Comparison of ENCODE assay signal across 30 mouse cellular contexts in the genomic region with DNA sequence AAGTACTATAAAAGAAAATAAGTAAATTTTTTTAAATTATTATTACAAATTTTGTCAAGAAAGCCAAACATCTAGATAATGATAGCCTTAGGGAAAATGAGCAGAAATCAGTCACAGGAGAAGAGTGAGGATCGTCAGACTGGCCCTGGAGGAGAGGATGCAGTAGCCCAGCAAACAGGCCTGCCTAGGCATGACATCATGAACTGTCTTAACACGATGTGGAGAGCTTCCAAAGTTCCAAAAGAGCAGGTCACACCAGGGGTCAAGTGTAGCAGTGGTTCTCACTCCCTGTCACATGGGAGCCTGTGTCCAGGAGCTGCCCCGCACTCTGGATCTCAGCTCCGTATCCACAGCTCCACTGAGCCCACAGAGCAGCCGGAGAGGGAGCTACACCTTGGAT. TPM values are rescaled to one million over a fixed set of nuclear protein-coding genes. Genes with fewer than 3 reads are reported as not detected.
A peak's percentile ranks its signal among the peaks of the same experiment; 100 is the strongest.
DNase-seq lines count a peak whose midpoint lies in the region; ATAC-seq and TF ChIP-seq lines count a peak whose summit lies in the region.
"Had no signal": no experiment of that assay in that cellular context is flagged by ENCODE, and none has a peak within 500 bp of the region (broad histone marks: within the 10 kb centered on the region; RNA-seq: fewer than 3 reads in every experiment).

No protein-coding gene starts in this region.

- no peak for ATAC-seq in hindbrain, embryonic 11.5 days (ENCODE audit: low FRiP score)
- ATAC-seq: activated CD4-positive, CD25-positive, alpha-beta regulatory T cell, adult 4 months; CD4-positive, CD25-positive, alpha-beta regulatory T cell, adult 4 months; forebrain, embryonic 14.5 days; forebrain, embryonic 16.5 days; Patski had no signal

- H3K4me1 ChIP-seq in hindbrain, embryonic 10.5 days (replicated peaks), result peaks cover 19% of the 10 kb centered on the region; the same call in 1 of the 2 replicates
- no peaks in the 10 kb centered on the region for H3K4me1 ChIP-seq in hindbrain, embryonic 11.5 days (replicated peaks; ENCODE audit: control insufficient read depth, insufficient read depth, low read length)
- H3K4me1 ChIP-seq: embryonic facial prominence, embryonic 13.5 days; embryonic facial prominence, embryonic 15.5 days; forebrain, embryonic 12.5 days had no signal

- H3K9ac ChIP-seq in hindbrain, embryonic 11.5 days (ENCODE audit: low read depth, low read length), result no peak overlapping the region
- H3K9ac ChIP-seq: embryonic facial prominence, embryonic 13.5 days; embryonic facial prominence, embryonic 15.5 days; forebrain, embryonic 12.5 days had no signal

- no peak for TF ChIP-seq CTCF in gastrocnemius, adult 2 months (IDR thresholded peaks at IDR 0.05)

- H3K36me3 ChIP-seq in hindbrain, embryonic 10.5 days, result no peaks in the 10 kb centered on the region
- H3K36me3 ChIP-seq in hindbrain, embryonic 11.5 days (ENCODE audit: control insufficient read depth, insufficient read depth, low read length), result no peaks in the 10 kb centered on the region
- H3K36me3 ChIP-seq: embryonic facial prominence, embryonic 13.5 days; embryonic facial prominence, embryonic 15.5 days; forebrain, embryonic 10.5 days; forebrain, embryonic 12.5 days; G1E had no signal

- H3K27ac ChIP-seq in gastrocnemius, adult 2 months, result peak overlapping the region; percentile 28; the same call in 1 of the 2 replicates
- 0 out of 2 replicates have a peak overlapping the region, but pooled peaks have one; percentile 40 for H3K27ac ChIP-seq in hindbrain, embryonic 10.5 days
- no peak overlapping the region for H3K27ac ChIP-seq in hindbrain, embryonic 11.5 days (ENCODE audit: low read depth, low read length)
- H3K27ac ChIP-seq: embryonic facial prominence, embryonic 13.5 days; embryonic facial prominence, embryonic 15.5 days; forebrain, embryonic 10.5 days; forebrain, embryonic 12.5 days had no signal

- no peak overlapping the region for H3K4me3 ChIP-seq in gastrocnemius, adult 2 months
- no peak overlapping the region for H3K4me3 ChIP-seq in hindbrain, embryonic 10.5 days
- H3K4me3 ChIP-seq in hindbrain, embryonic 11.5 days (ENCODE audit: low read depth, low read length), result no peak overlapping the region
- H3K4me3 ChIP-seq: embryonic facial prominence, embryonic 13.5 days; embryonic facial prominence, embryonic 15.5 days; erythroblast, embryonic 14.5 days; forebrain, embryonic 10.5 days; forebrain, embryonic 12.5 days had no signal

- DNase-seq in gastrocnemius, adult 2 months, result no peak
- no peak for DNase-seq in gastrocnemius, adult 18-20 months (ENCODE audit: low spot score)
- DNase-seq in hindbrain, embryonic 10.5 days (ENCODE audit: low spot score), result no peak
- DNase-seq in hindbrain, embryonic 11.5 days (ENCODE audit: low spot score), result no peak
- DNase-seq in lung, postnatal 10 days, result peak; percentile 45
- no peak for DNase-seq in lung, postnatal 14 days
- DNase-seq: adrenal gland, adult 8-10 months; adrenal gland, postnatal 14 days; adrenal gland, postnatal 36 days; B cell, adult 2 months; cerebellum, adult 11 months; cerebellum, adult 18-20 months; cerebellum, adult 8-10 months; cerebellum, adult 9-11 months; cerebellum, postnatal 14 days; cerebellum, postnatal 36 days; embryo, embryonic 11 days had no signal

- H3K27me3 ChIP-seq in hindbrain, embryonic 10.5 days (ENCODE audit: insufficient read depth, poor library complexity, severe bottlenecking), result no peaks in the 10 kb centered on the region
- no peaks in the 10 kb centered on the region for H3K27me3 ChIP-seq in hindbrain, embryonic 11.5 days (ENCODE audit: control insufficient read depth, insufficient read depth, low read length)
- H3K27me3 ChIP-seq: embryonic facial prominence, embryonic 13.5 days; embryonic facial prominence, embryonic 15.5 days; forebrain, embryonic 12.5 days; Patski had no signal

- 86% methylated on average over 5 of the region's 5 CpGs for WGBS in hindbrain, embryonic 10.5 days
- 79% methylated on average over 5 of the region's 5 CpGs for WGBS in hindbrain, embryonic 11.5 days

- intact Hi-C loops in gastrocnemius, adult 2 months (cut with DNase I), result no loop called here

- 0 out of 2 replicates have a peak, but pooled peaks cover 5% of the 10 kb centered on the region for H3K9me3 ChIP-seq in hindbrain, embryonic 10.5 days
- H3K9me3 ChIP-seq in hindbrain, embryonic 11.5 days (ENCODE audit: control insufficient read depth, low read length), result no peaks in the 10 kb centered on the region
- H3K9me3 ChIP-seq: embryonic facial prominence, embryonic 13.5 days; embryonic facial prominence, embryonic 15.5 days; G1E had no signal

- no peak overlapping the region for H3K4me2 ChIP-seq in hindbrain, embryonic 11.5 days (replicated peaks; ENCODE audit: low read depth, low read length)
- H3K4me2 ChIP-seq: embryonic facial prominence, embryonic 13.5 days; embryonic facial prominence, embryonic 15.5 days; forebrain, embryonic 12.5 days had no signal

RNA-seq across cellular contexts. Expression of gene Nrarp, which starts 38.6 kb away (rescaled TPM):
- 1 to 10 TPM; 4.0 to 5.2 TPM for total RNA-seq in gastrocnemius, adult 2 months (2021)
- 1 to 10 TPM; 3.4 to 8.6 TPM for total RNA-seq in gastrocnemius, adult 18-20 months (2021)
- 77.4 and 108 TPM in 2 replicates for polyA plus RNA-seq in hindbrain, embryonic 10.5 days (2016; fragmentation: Nextera tagmentation; extraction: Ambion mirVana)
- 44.6 and 60.5 TPM in 2 replicates for polyA plus RNA-seq in hindbrain, embryonic 11.5 days (2014; fragmentation: Nextera tagmentation; extraction: Ambion mirVana)
- polyA plus RNA-seq: G1E had no signal

RNA-seq across cellular contexts. Expression of gene Noxa1, which starts 47.0 kb away (rescaled TPM):
- total RNA-seq in gastrocnemius, adult 2 months (2021), result not detected
- not detected for total RNA-seq in gastrocnemius, adult 18-20 months (2021)
- 0.22 and 0.38 TPM in 2 replicates for polyA plus RNA-seq in hindbrain, embryonic 10.5 days (2016; fragmentation: Nextera tagmentation; extraction: Ambion mirVana)
- not detected in 2 replicates for polyA plus RNA-seq in hindbrain, embryonic 11.5 days (2014; fragmentation: Nextera tagmentation; extraction: Ambion mirVana)
- total RNA-seq: adrenal gland, adult 18-20 months; adrenal gland, adult 8-10 months; adrenal gland, postnatal 14 days; adrenal gland, postnatal 36 days had no signal
- polyA plus RNA-seq: embryonic facial prominence, embryonic 11.5 days; embryonic facial prominence, embryonic 13.5 days; forebrain, embryonic 12.5 days; forebrain, embryonic 14.5 days; forebrain, embryonic 16.5 days; Patski had no signal

RNA-seq across cellular contexts. Expression of gene Tor4a, which starts 54.8 kb away (rescaled TPM):
- total RNA-seq in gastrocnemius, adult 2 months (2021), result 1 to 10 TPM in 1 of 2 experiments, under 1 TPM in 1; 0.59 to 1.0 TPM
- 1 to 10 TPM in 1 of 2 experiments, under 1 TPM in 1; 0.84 to 1.2 TPM for total RNA-seq in gastrocnemius, adult 18-20 months (2021)
- 2.6 and 2.7 TPM in 2 replicates for polyA plus RNA-seq in hindbrain, embryonic 10.5 days (2016; fragmentation: Nextera tagmentation; extraction: Ambion mirVana)
- 0.94 and 2.4 TPM in 2 replicates for polyA plus RNA-seq in hindbrain, embryonic 11.5 days (2014; fragmentation: Nextera tagmentation; extraction: Ambion mirVana)
